Mouse (Mus musculus): ENCODE data around the gene Afap1l2. TPM values are rescaled to one million over a fixed set of nuclear protein-coding genes. Genes with fewer than 3 reads are reported as not detected.

Gene Afap1l2
- polyA plus RNA-seq, 2 experiments = 6.8 TPM

DNA sequence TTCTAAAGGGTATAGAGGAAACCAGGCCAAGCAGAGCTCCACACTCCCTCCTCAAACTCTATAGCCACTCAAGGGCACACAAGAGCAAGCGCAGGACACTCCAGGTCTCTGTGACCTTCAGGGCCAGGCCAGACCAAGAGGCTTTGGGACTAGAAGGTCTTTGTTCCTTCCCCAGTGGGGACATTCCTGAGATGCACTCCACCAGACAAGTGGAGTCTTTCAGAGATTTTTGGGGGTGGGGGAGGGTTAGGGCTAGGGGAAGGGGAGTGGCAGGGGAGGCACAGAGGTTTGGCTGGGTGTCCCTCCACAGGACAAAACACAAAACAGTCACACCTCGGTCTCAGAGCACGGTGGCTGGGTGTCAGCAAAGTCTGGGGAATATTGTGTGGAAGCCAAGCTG is 48.4 kb downstream of the Afap1l2 start:
- DNase-seq (ENCODE audit: low spot score) = no peak
- H3K4me3 ChIP-seq (replicated peaks; ENCODE audit: low read length) = no peak overlapping the region
- no peaks in the 10 kb centered on the region for H3K27me3 ChIP-seq (ENCODE audit: control insufficient read depth, insufficient read depth, low read length)
- no peak for ATAC-seq (ENCODE audit: low FRiP score, low read depth)
- H3K36me3 ChIP-seq (ENCODE audit: control insufficient read depth, insufficient read depth, low read length) = no peaks in the 10 kb centered on the region
- no peak for TF ChIP-seq POLR2A (IDR thresholded peaks at IDR 0.05; ENCODE audit: borderline replicate concordance, extremely low read depth, insufficient read depth, insufficient read length)
- H3K4me2 ChIP-seq (replicated peaks; ENCODE audit: low read depth, low read length, severe bottlenecking) = no peak overlapping the region
- H3K27ac ChIP-seq (replicated peaks; ENCODE audit: low read depth, low read length) = no peak overlapping the region
- H3K9ac ChIP-seq (ENCODE audit: low read depth, low read length, severe bottlenecking) = no peak overlapping the region
- no peaks in the 10 kb centered on the region for H3K9me3 ChIP-seq (ENCODE audit: control insufficient read depth, low read length)
- whole genome bisulfite sequencing = 73% methylated on average over 3 of the region's 3 CpGs
- H3K4me1 ChIP-seq (ENCODE audit: control insufficient read depth, insufficient read depth, low read length) = no peaks in the 10 kb centered on the region; the same call in 1 of the 2 replicates

DNA sequence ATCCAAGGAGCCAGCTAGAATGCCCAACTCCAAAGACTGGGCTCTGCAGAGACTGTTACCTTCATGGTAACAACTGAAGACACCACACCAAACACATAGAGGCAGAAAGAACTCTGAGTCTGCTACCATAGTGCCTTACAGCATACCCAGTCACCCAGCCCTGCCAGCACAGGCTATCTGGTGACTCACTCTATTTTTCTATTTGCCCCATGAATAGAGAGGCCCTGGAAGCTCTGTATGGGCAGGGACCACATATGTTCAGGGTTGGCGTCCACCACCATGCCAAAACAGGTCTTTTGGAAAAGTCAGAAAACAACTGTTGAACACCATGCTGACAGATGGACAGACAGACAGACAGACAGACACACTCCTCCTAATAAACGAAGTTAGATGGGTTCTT is 49.0 kb downstream of the Afap1l2 start:
- ATAC-seq (ENCODE audit: low FRiP score, low read depth) = no peak
- DNase-seq (ENCODE audit: low spot score) = no peak
- WGBS = 83% methylated on average over 2 of the region's 2 CpGs
- no peak overlapping the region for H3K27ac ChIP-seq (replicated peaks; ENCODE audit: low read depth, low read length)
- H3K4me1 ChIP-seq (ENCODE audit: control insufficient read depth, insufficient read depth, low read length) = no peaks in the 10 kb centered on the region; the same call in 1 of the 2 replicates
- no peak overlapping the region for H3K4me3 ChIP-seq (replicated peaks; ENCODE audit: low read length)
- H3K4me2 ChIP-seq (replicated peaks; ENCODE audit: low read depth, low read length, severe bottlenecking) = no peak overlapping the region
- no peaks in the 10 kb centered on the region for H3K36me3 ChIP-seq (ENCODE audit: control insufficient read depth, insufficient read depth, low read length)
- no peak overlapping the region for H3K9ac ChIP-seq (ENCODE audit: low read depth, low read length, severe bottlenecking)
- H3K9me3 ChIP-seq (ENCODE audit: control insufficient read depth, low read length) = no peaks in the 10 kb centered on the region
- no peaks in the 10 kb centered on the region for H3K27me3 ChIP-seq (ENCODE audit: control insufficient read depth, insufficient read depth, low read length)
- no peak for TF ChIP-seq POLR2A (IDR thresholded peaks at IDR 0.05; ENCODE audit: borderline replicate concordance, extremely low read depth, insufficient read depth, insufficient read length)

DNA sequence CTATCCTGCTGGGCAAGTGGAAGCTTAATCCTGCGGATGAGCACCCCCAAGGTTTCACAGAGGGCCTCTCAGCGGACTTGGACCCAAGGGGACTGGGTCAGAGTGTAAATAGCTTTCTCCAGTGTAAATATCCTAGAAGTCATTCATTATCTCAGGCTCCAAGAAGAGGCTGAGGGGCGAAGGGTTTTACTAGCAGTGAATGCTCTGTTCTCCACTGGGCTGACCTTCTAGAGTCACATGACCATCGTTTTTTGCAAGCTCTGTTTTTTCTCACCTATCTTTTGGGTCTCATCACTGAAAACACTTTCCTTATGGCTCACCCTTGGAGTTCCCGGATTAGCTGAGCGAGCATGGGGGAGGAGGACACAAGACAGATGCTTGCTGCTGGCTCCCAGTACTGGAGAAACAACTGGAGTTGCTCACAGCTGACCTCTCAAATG is 49.4 kb downstream of the Afap1l2 start:
- H3K9ac ChIP-seq (ENCODE audit: low read depth, low read length, severe bottlenecking) = no peak overlapping the region
- no peak overlapping the region for H3K27ac ChIP-seq (replicated peaks; ENCODE audit: low read depth, low read length)
- H3K4me1 ChIP-seq (ENCODE audit: control insufficient read depth, insufficient read depth, low read length) = no peaks in the 10 kb centered on the region; the same call in 1 of the 2 replicates
- 57% methylated on average over 6 of the region's 6 CpGs for WGBS
- no peak overlapping the region for H3K4me3 ChIP-seq (replicated peaks; ENCODE audit: low read length)
- no peaks in the 10 kb centered on the region for H3K27me3 ChIP-seq (ENCODE audit: control insufficient read depth, insufficient read depth, low read length)
- DNase-seq (ENCODE audit: low spot score) (no peak), ATAC-seq (ENCODE audit: low FRiP score, low read depth) (no peak)
- TF ChIP-seq POLR2A (IDR thresholded peaks at IDR 0.05; ENCODE audit: borderline replicate concordance, extremely low read depth, insufficient read depth, insufficient read length) = no peak
- no peaks in the 10 kb centered on the region for H3K9me3 ChIP-seq (ENCODE audit: control insufficient read depth, low read length)
- no peaks in the 10 kb centered on the region for H3K36me3 ChIP-seq (ENCODE audit: control insufficient read depth, insufficient read depth, low read length)
- no peak overlapping the region for H3K4me2 ChIP-seq (replicated peaks; ENCODE audit: low read depth, low read length, severe bottlenecking)

DNA sequence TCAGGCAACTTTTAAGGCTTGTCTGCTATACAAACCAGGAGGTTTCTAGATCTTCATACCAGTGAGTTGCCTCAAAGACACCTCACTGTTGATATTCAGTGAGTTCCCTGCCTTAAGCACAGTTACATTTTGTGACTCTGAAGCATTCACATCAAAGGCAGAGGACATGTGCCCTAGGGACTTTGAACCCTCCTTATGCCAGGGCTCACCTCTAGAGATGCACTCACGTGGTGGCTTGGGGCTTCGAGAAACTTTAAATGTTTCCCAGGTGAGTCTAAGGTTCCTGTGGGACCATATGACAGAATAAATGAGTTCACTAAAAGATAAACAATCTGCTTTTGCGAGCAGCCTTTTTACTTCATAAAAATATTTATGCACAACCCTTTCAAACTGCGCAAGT is 50.0 kb downstream of the Afap1l2 start:
- no peak overlapping the region for H3K4me3 ChIP-seq (replicated peaks; ENCODE audit: low read length)
- no peak overlapping the region for H3K27ac ChIP-seq (replicated peaks; ENCODE audit: low read depth, low read length)

DNA sequence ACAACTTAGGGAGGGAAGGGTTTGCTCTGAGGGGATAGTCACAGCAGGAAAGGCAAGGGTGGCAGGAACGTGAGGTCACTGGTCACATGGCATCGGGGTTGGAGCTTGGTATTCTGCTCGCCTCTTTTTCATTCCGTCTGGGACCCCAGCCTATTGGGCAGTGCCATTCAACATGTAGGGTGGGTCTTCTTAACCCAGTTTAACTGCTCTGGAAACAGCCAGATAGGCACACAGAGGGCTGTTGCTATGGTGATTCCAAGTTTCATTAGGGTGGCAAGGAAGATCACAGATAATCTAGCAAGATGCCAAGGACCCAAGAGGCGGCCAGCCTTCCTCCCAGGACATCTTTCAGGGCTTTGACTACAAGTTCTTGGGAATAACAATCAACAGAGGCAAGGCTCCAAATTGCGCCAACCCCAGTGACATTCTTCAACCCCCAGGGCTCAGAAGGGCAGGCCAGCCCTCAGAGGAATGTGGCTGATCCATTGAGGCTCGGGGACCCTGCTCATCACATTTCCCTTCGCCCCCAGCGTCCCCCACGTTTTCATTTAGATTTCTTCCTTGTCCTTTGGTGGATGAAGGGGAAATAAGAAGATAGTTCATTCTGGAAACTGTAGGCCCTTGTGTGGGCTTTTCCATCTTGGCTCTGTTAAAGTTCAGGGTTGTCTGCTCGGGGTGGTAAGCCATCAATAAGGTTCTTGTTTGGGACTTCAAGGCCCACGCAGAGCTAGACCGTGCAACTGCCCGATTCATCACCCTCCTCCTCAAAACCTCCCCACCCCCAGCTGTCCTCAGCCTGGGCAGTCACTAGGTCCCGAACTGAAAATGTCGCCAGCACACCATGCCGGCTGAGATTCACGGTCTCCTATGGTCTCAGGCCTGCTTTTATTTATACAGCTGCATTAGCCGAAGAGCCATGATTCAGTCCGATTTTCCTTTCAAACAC is 52.2 kb downstream of the Afap1l2 start:
- DNase-seq (ENCODE audit: low spot score) (no peak), ATAC-seq (ENCODE audit: low FRiP score, low read depth) (no peak; the same call in 1 of the 2 replicates)
- Histone ChIP-seq H3K4me1 (ENCODE audit: control insufficient read depth, insufficient read depth, low read length) (no peaks in the 10 kb centered on the region; the same call in 1 of the 2 replicates), H3K4me2 (replicated peaks; ENCODE audit: low read depth, low read length, severe bottlenecking) (no peak overlapping the region), H3K9ac (ENCODE audit: low read depth, low read length, severe bottlenecking) (no peak overlapping the region), H3K9me3 (ENCODE audit: control insufficient read depth, low read length) (no peaks in the 10 kb centered on the region), H3K27ac (replicated peaks; ENCODE audit: low read depth, low read length) (no peak overlapping the region), H3K27me3 (ENCODE audit: control insufficient read depth, insufficient read depth, low read length) (no peaks in the 10 kb centered on the region), H3K36me3 (ENCODE audit: control insufficient read depth, insufficient read depth, low read length) (no peaks in the 10 kb centered on the region), H3K4me3 (replicated peaks; ENCODE audit: low read length) (no peak overlapping the region)
- WGBS = 78% methylated on average over 20 of the region's 20 CpGs
- TF ChIP-seq POLR2A (IDR thresholded peaks at IDR 0.05; ENCODE audit: borderline replicate concordance, extremely low read depth, insufficient read depth, insufficient read length) = no peak

More for the DNA sequence above, 50.0 kb downstream of the Afap1l2 start:
- Histone ChIP-seq H3K4me1 (ENCODE audit: control insufficient read depth, insufficient read depth, low read length) (no peaks in the 10 kb centered on the region; the same call in 1 of the 2 replicates), H3K27me3 (ENCODE audit: control insufficient read depth, insufficient read depth, low read length) (no peaks in the 10 kb centered on the region), H3K9me3 (ENCODE audit: control insufficient read depth, low read length) (no peaks in the 10 kb centered on the region), H3K36me3 (ENCODE audit: control insufficient read depth, insufficient read depth, low read length) (no peaks in the 10 kb centered on the region), H3K9ac (ENCODE audit: low read depth, low read length, severe bottlenecking) (no peak overlapping the region), H3K4me2 (replicated peaks; ENCODE audit: low read depth, low read length, severe bottlenecking) (no peak overlapping the region)
- ATAC-seq (ENCODE audit: low FRiP score, low read depth) (no peak), DNase-seq (ENCODE audit: low spot score) (no peak)
- no peak for TF ChIP-seq POLR2A (IDR thresholded peaks at IDR 0.05; ENCODE audit: borderline replicate concordance, extremely low read depth, insufficient read depth, insufficient read length)
- 62% methylated on average over 4 of the region's 4 CpGs for WGBS
